Mouse (Mus musculus) ES-Bruce4 (cell line): ENCODE measurements around the gene Olfr159.

Source experiments
- CTCF ChIP-seq: IDR thresholded peaks from one replicate; pipeline ENCODE4 v1.8.1; 2011; ENCODE audit warnings: low read depth, low read length
- EP300 ChIP-seq: IDR thresholded peaks from 2 replicates; pipeline ENCODE4 v1.6.1; 2011; ENCODE audit warnings: low read depth, low read length; ENCODE audit not compliant: insufficient read depth
- POLR2A ChIP-seq: IDR thresholded peaks from one replicate; pipeline ENCODE4 v1.8.1; 2011; ENCODE audit warnings: low read length; ENCODE audit not compliant: insufficient read depth

DNA sequence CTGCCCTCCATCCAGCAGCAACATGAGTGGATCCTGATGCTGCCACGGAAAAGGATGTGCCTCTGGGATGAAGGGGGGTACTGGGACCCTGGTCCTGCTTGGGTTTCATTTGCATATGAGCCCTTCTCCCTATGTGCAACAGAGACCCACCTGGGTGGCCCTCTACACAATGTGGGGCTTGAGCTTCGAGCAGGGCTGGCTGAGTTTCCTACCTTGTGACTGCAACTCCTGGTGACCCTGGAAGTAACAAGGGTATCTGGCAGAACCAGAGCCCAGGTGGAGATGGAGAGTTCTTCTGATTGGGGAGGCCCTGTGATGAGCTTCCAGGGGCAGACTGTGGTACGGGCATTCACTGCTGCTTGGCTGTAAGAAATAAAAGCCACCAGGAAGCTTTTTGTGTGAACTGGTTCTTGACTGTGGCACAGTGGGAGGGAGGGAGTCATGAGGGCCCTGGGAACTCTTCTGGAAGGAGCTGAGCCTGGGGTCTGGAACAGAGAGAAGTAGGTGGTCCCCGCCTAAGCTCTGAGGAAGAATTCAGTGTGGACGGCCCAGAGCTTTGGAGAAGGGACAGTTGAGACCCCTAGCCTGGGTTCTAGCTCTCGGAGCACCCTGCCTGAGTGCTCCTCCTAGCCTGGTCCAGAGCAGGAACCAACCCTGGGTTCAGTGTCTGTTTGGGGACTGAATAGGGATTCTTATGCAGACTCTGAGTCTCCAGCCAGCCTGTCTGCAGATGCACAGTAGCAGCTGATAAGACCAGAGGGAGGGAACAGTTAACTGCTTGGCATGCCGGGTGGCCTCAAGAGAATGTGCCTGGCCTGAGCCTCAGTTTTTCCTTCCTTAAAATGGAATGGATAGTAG, 42.9 kb downstream of the Olfr159 start:
- TF ChIP-seq EP300 (no peak), CTCF (no peak), POLR2A (no peak)
